Mouse (Mus musculus) liver, embryonic 15.5 days (tissue): ENCODE data around the gene A930009A15Rik. TPM values are rescaled to one million over a fixed set of nuclear protein-coding genes. Genes with fewer than 3 reads are reported as not detected.

ENCODE experiments used
- ATAC-seq: fragments of 200-750 bp; cut with Nextera tagmentation; 2 replicates; pipeline ENCODE4 v1.8.0; 2017; ENCODE audit warnings: moderate number of reproducible peaks, mild to moderate bottlenecking, moderate library complexity; ENCODE audit not compliant: insufficient read depth
- H3K27ac ChIP-seq: fragments of 300-500 bp; sonication (generic); replicated peaks from 2 replicates; pipeline ENCODE4 v1.5.1; 2015; ENCODE audit warnings: mild to moderate bottlenecking, inconsistent platforms
- H3K27me3 ChIP-seq: fragments of 300-500 bp; sonication (generic); 2 replicates; pipeline ENCODE4 v1.6.1; 2015; ENCODE audit warnings: mild to moderate bottlenecking, inconsistent platforms
- H3K36me3 ChIP-seq: fragments of 300-500 bp; sonication (generic); replicated peaks from 2 replicates; pipeline ENCODE4 v1.6.1; 2015; ENCODE audit warnings: moderate library complexity, mild to moderate bottlenecking, inconsistent platforms
- H3K4me1 ChIP-seq: fragments of 300-500 bp; sonication (generic); replicated peaks from 2 replicates; pipeline ENCODE4 v1.6.1; 2015; ENCODE audit warnings: inconsistent platforms
- H3K4me2 ChIP-seq: fragments of 300-500 bp; sonication (generic); 2 replicates; pipeline ENCODE4 v1.6.1; 2015; ENCODE audit warnings: moderate library complexity, mild to moderate bottlenecking, inconsistent platforms
- H3K4me3 ChIP-seq: fragments of 300-500 bp; sonication (generic); replicated peaks from 2 replicates; pipeline ENCODE4 v1.5.1; 2015; ENCODE audit warnings: mild to moderate bottlenecking, inconsistent platforms
- H3K9ac ChIP-seq: fragments of 300-500 bp; sonication (generic); 2 replicates; pipeline ENCODE4 v1.6.1; 2015; ENCODE audit warnings: moderate library complexity, mild to moderate bottlenecking, inconsistent platforms
- H3K9me3 ChIP-seq: fragments of 300-500 bp; sonication (generic); replicated peaks from 2 replicates; pipeline ENCODE4 v1.6.1; 2016; ENCODE audit warnings: inconsistent platforms
- WGBS: fragments of 180-500 bp; shearing (Covaris S2); methylation state at CpG from one replicate; pipeline ENCODE4 v1.1.7; 2015; ENCODE audit warnings: mixed read lengths; ENCODE audit not compliant: insufficient replicate concordance; 5-methylcytosine and 5-hydroxymethylcytosine counted together
- polyA plus RNA-seq: library from polyadenylated mRNA; unstranded; fragments of >200 nt; fragmentation: Nextera tagmentation; extraction: Ambion mirVana; gene quantifications from 2 replicates; pipeline ENCODE4 v1.2.1, GENCODE M21; 2015

A930009A15Rik gene
- polyA plus RNA-seq, 1 experiment from 2014 or later = not detected

DNA sequence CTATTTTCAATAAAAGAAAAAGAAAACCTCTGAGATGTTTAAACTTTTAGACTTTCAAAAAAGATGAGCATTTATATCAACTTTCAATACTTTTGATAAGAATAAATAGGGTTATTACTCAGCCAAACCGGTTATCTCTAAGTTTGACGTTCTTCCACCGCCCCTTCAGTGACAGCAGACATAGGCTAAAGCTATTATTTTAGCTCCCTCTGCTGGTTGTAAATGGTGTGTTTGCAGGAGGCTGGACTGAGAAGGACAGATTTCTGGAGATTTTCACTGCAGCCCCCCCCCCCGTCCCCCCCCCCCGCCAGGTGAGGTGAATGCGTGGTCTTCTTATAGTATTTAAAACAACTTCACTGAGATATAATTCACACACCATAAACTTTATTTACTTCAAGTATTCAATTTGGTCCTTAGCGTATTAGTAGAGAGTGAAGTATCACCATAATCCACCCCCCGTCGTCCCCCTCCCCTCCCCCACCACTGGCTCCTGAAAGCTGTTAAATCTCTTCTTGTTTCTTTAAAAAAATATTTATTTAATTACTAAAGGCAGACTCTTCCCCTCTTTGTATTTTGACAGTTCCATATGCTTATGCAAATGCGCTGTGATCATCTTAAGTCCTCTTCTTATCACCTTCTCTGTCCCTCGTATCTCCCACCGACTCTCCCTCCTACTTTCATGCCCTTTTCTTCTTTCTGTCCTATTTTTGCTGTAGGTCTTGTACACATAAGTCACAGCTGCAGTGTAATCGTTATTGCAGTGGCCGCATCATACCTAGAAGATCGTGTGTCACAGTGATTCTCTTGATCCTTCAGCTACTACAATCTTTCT lies 47.9 kb downstream of the A930009A15Rik start:
- 16% methylated on average over 12 of the region's 15 CpGs for WGBS
- no peaks in the 10 kb centered on the region for H3K36me3 ChIP-seq
- H3K4me3 ChIP-seq = no peak overlapping the region
- H3K9ac ChIP-seq = no peak overlapping the region
- no peaks in the 10 kb centered on the region for H3K4me1 ChIP-seq
- peak overlapping the region; percentile 9; the same call in 1 of the 2 replicates for H3K4me2 ChIP-seq
- H3K9me3 ChIP-seq = no peaks in the 10 kb centered on the region
- no peaks in the 10 kb centered on the region for H3K27me3 ChIP-seq
- no peak for ATAC-seq
- H3K27ac ChIP-seq = no peak overlapping the region

DNA sequence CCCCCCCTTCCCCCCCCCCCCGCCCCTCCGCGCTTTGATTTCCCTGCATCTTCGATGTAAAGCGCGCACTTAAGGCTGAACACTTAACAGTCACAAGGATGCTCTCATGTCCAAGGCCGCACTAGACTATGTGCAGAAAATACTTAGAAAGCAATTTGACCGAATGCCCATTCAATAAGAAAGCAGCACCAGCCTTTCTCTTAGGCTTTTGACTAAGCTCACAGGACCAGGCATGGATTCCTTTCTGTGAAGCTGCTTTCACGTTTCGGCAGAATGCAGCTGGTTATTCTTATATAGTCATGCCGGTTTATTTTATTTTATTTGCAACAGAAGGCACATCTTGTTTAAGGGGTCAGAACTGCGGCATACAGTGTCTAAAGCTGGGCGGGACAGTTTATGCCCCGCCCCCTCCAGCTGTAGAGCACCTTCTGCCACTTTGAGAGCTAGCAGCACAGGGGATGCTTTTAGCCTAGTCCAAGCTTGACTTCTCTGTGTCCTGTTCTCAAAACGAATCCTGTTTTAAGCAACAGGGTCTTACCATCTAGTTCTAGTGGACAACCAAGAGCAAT lies 48.6 kb downstream of the A930009A15Rik start:
- Histone ChIP-seq H3K27me3 (no peaks in the 10 kb centered on the region), H3K36me3 (no peaks in the 10 kb centered on the region), H3K9ac (no peak overlapping the region), H3K4me1 (no peaks in the 10 kb centered on the region), H3K4me3 (no peak overlapping the region), H3K27ac (no peak overlapping the region), H3K4me2 (peak overlapping the region; percentile 9; the same call in 1 of the 2 replicates), H3K9me3 (no peaks in the 10 kb centered on the region)
- WGBS = 23% methylated on average over 15 of the region's 15 CpGs
- ATAC-seq = no peak

DNA sequence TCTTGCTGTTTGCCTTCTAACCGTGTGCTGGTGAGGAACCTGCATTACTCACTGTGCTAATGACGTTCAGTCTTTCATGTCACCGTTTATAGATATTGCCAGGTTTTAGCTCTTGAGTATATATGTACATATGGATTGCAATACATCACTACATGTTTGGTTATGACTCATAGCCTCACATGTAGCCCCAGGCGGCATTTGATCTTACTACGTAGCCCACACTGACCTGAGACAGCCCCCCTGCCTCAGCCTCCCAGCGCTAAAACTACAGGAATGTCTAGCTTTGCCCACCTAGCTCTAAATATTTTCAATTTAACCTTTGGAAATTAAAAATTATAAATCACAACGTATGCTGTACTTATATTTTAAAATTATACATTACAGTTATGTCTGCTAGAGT lies 53.7 kb downstream of the A930009A15Rik start:
- H3K4me3 ChIP-seq = no peak overlapping the region
- H3K36me3 ChIP-seq = no peaks in the 10 kb centered on the region
- 75% methylated on average over 7 of the region's 7 CpGs for WGBS
- ATAC-seq = no peak
- no peaks in the 10 kb centered on the region for H3K4me1 ChIP-seq
- H3K9me3 ChIP-seq = no peaks in the 10 kb centered on the region
- no peaks in the 10 kb centered on the region for H3K27me3 ChIP-seq
- no peak overlapping the region for H3K9ac ChIP-seq
- H3K27ac ChIP-seq = no peak overlapping the region
- H3K4me2 ChIP-seq = no peak overlapping the region

DNA sequence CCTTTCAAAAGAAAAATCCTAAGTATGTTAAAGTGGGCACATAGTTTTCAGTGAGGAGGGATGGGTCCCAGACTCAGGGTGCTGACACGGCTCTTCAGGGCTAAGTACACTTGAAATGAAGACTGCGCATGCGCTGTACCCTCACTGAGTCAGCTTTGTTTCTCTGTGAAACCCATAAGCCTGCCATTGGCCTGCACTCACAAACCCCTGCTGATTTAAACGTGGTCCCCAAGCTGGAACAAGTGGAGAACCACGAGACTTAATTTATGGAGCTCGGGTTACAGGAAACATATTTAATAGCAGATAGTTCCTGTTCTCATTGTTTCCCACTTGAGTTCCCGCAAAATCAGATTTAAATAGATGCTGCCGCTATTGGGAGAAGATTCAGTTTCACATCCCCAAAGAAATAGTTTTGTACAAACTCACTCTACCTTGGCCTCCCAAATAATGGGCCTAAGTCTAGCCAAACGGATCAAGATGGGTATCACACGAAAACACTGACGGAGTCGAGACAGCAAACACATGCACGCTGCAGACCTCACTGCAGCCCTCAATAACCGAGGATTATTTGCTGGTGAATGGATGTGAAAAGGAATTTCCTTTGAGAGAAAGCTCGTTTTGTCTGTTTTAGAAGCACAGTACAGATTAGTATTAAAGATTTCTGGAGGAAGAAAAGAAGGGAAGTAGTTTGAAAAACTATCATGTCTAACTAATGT lies 54.3 kb downstream of the A930009A15Rik start:
- Histone ChIP-seq H3K36me3 (no peaks in the 10 kb centered on the region), H3K4me3 (no peak overlapping the region), H3K9ac (no peak overlapping the region), H3K4me1 (no peaks in the 10 kb centered on the region), H3K27me3 (no peaks in the 10 kb centered on the region), H3K4me2 (no peak overlapping the region), H3K27ac (no peak overlapping the region), H3K9me3 (no peaks in the 10 kb centered on the region)
- ATAC-seq = no peak
- WGBS = 49% methylated on average over 15 of the region's 15 CpGs

DNA sequence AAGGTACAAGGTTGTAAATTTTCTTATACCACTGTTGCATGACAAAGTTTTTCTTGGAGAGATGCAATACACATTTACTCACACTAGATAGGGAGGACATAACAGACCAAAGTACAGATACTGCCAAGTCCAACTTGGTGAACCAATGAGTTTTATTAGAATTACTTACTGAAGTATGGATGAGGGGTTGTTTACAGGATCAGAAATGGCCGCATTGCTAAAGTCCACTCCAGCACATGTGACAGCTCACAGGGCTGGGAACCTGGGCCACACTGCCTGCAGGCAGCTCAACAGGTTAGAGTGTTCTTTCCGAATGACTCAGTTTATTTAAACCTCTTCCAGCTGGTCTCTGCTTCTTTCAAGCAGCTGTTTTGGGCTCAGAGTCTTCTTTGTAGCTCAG lies 55.2 kb downstream of the A930009A15Rik start:
- Histone ChIP-seq H3K4me1 (no peaks in the 10 kb centered on the region), H3K4me2 (no peak overlapping the region), H3K36me3 (no peaks in the 10 kb centered on the region), H3K27me3 (no peaks in the 10 kb centered on the region), H3K4me3 (no peak overlapping the region), H3K9ac (no peak overlapping the region), H3K27ac (no peak overlapping the region), H3K9me3 (no peaks in the 10 kb centered on the region)
- ATAC-seq = no peak
- WGBS = 60% methylated on average over 2 of the region's 2 CpGs

DNA sequence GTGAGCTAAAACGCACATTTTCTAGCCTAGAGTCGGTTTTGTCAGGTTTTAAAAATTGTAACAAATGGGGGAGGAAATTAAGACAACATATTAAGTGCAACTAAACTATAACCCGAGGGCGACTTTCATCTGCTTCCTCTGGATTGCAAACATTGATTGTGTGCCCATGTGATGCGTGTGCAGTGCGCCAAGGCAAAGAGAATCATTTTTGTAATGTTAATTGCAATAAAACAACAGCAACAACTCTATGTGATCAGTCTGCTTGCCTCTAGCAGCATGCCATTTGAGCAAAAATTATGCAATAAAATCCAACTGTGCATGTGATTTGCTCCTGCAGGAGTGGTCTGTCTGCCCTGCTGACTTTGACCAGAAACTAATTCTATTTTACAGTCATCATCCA lies 56.9 kb downstream of the A930009A15Rik start:
- Histone ChIP-seq H3K4me2 (no peak overlapping the region), H3K27ac (no peak overlapping the region), H3K36me3 (no peaks in the 10 kb centered on the region), H3K4me1 (no peaks in the 10 kb centered on the region), H3K9me3 (no peaks in the 10 kb centered on the region), H3K4me3 (no peak overlapping the region), H3K9ac (no peak overlapping the region), H3K27me3 (no peaks in the 10 kb centered on the region)
- ATAC-seq = no peak
- 67% methylated on average over 6 of the region's 6 CpGs for WGBS

Other genes starting within 250 kb of the A930009A15Rik start
- gene Tmem19, start 207.5 kb upstream of the A930009A15Rik start, polyA plus RNA-seq = 8.3 and 8.9 TPM in 2 replicates
- 5.3 and 6.1 TPM in 2 replicates for gene Thap2, start 185.5 kb upstream of the A930009A15Rik start, polyA plus RNA-seq
- gene Zfc3h1, start 185.0 kb upstream of the A930009A15Rik start, polyA plus RNA-seq = 6.5 and 8.3 TPM in 2 replicates
- 0.70 and 0.88 TPM in 2 replicates for gene Lgr5, start 17.8 kb downstream of the A930009A15Rik start, polyA plus RNA-seq
- 53.8 and 59.4 TPM in 2 replicates for gene Tspan8, start 246.8 kb downstream of the A930009A15Rik start, polyA plus RNA-seq